Mouse (Mus musculus) adrenal gland, postnatal 14 days (tissue): ENCODE data around the gene Katnb1. TPM values are rescaled to one million over a fixed set of nuclear protein-coding genes. Genes with fewer than 3 reads are reported as not detected.

Experiments
- DNase-seq: peaks from one replicate; pipeline ENCODE4 v3.0.0; 2021; ENCODE audit warnings: mixed read lengths
- total RNA-seq: library from RNA; stranded (reverse); gene quantifications from 2 replicates; pipeline ENCODE4 v1.2.3, GENCODE M21; 2021

The Katnb1 gene
- total RNA-seq, 1 experiment from 2014 or later: 8.3 TPM

DNA sequence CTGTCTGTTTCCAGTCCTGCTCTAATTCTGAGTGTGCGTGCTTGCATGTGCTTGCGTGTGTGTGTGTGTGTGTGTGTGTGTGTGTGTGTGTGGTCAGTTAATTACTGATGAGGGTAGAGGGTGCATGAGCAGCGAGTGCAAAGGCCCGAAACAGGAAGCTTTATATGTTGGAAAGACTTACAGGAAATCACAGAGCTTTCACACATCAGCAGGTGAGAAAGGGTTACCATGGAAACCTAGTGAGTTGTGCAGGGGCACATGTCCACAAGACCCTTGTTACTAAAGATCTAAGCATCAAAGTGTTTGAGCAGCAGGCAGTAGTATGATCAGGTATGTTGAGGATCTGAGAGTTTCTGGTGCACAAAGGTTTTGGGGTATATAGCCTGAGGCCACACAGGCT, 3.3 kb downstream of the Katnb1 start:
- no peak for DNase-seq

DNA sequence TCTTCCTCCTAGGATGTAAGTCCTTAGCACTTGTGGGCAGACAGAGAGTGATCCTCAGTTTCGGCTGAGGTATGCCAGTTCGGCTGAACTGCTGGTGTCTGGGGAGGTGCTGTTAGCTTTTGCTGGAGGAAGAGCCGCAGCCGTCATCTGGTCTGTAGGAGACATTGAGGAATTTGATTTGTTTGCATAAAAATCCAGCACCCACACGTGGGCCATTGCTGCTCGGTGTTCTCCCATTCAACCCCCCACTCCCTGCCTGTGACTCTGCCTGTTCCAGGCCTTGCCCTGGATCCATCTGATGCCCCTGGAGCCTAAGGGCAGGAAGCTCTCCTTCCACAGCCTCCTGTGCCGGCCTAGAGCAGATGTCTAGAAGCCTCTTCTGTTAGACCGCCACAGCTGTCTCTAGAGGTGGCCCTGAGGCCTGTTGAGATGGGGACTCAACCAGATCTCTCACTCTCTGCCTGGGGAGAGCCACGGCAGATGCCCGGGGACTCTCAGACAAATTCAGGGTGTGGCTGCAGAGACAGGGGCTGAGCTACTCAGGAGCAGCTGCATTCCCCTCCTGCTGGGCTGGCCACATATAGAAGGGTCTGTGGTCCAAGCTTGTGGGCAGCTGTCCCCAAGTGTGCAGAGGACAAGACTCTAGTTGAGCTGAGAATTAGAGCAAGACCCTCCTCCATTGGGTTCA, 3.9 kb downstream of the Katnb1 start:
- no peak for DNase-seq

DNA sequence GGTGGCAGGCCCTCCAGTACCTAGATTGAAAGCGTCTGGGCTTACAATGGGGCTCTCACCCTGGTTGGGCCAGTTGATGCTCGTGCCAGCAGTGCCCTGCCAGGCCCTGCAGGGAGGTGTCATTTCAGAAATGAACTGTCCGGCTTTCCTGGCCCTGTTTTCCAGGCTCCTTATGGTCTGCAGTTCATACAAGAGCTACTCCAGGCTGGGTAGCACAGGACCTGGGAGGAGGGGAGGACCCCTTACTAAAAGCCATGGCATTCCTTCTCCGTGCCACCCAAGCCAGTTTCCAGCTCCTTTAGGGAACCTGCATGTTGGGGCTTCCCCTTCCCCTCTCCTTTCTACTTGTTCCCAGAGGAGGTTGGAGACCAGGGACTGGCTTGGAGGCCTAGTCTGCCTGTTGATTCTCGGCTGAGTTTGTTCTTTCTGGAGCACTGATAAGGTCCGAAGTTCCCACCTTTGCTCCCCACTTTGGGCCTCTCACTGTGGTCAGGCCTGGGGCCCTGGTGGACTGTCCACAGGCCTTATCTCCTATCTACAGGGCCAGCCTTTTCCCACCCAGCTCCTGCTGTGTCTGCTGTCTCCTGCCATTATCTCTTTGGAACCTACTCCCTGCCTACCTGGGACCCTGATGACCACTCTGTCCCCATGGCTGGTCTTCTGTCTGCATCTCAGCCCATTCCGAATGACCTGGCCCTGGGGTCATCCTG, 4.6 kb downstream of the Katnb1 start:
- no peak for DNase-seq

DNA sequence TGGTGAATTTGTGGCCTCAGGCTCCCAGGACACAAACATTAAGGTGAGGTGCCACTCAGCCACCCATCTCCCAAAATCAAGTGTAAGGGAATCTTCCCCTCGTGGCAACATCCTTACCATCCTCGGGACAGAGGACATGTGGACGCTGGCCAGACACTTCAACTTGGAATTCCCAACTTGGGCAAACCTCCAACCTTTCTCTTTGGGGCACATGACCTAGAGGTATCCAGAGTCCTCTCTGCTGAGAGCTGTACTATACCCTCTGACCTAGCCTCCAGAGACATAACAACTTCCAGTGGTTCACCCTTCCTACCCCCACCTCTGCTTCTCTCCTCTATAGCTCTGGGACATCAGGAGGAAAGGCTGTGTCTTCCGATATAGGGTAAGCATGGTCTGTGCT, 12.6 kb downstream of the Katnb1 start:
- no peak for DNase-seq

DNA sequence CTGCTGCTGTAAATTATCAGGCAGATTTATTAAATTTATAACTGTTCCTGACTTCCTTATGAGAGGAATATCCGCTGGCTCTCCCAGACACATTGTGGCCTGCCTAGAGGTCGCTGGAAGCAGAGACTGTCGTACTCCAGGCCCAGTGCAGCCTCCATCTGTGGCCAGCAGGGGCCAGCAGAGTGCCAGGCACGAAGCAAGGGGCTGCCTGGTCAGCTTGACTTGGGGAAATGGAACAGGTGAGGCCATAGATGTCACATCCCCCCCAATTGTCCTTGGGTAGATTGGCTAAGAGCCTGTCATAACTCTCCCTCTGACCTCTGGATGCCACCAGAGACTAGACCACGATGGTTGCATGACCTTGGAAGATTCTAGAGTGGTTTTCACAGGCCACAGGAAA, 18.0 kb downstream of the Katnb1 start:
- DNase-seq: peak; percentile 90

DNA sequence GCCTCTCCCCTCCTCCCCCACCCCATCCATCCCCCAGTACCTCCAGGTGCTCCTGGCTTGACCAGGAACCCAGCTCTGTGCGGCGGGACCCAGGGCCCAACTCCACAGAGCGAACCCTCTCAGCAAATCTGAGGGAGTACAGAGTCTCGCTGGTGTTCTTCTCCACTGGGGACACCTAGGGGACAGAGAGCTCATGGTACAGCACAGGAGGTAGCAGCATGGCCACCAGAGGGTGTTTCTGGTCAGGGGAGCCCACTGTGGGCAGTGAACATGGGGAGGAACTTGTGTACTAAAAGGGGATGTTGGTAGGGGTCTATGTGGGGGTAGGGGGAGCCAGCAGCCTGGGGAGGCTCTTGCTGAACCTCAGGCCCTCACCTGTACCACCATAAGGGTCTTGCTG, 21.0 kb downstream of the Katnb1 start:
- no peak for DNase-seq

DNA sequence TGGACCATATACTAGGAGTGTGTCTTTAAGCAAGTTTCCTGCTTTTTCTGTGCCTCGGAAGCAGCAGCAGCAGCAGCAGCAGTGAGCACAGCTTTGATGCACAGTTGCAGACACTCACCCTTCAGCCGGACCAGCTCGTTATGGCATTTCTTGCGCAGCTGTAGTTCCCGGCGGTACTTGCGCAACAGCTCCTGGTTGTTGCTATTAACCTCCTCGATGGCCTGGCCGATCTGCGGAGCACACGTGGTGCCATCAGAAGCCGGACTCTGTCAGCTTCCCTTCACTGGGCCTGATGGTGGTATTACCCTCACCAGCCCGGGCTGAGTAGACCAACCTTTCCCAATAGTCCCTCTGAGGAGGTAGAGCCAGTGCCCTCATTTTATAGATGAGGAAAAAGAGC, 26.3 kb downstream of the Katnb1 start:
- no peak for DNase-seq

DNA sequence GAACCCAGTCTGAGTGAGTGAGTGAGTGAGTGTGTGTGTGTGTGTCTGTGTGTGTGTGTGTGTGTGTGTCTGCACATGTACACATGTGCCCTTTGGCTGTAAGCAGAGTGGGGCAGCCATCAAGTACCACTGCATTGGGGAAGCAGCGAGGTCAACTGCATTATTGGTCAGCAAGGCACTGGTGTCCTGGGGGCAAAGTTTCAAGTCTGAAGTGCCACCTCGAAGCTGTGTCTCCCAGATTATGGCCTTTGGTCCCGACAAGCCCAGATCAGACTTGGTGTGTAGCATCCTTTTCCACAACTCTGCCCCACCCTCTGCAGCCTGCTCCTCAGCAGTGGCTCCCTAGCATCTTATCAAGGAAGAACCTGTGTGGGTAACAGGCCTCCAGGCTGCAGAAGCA, 31.6 kb downstream of the Katnb1 start:
- no peak for DNase-seq

DNA sequence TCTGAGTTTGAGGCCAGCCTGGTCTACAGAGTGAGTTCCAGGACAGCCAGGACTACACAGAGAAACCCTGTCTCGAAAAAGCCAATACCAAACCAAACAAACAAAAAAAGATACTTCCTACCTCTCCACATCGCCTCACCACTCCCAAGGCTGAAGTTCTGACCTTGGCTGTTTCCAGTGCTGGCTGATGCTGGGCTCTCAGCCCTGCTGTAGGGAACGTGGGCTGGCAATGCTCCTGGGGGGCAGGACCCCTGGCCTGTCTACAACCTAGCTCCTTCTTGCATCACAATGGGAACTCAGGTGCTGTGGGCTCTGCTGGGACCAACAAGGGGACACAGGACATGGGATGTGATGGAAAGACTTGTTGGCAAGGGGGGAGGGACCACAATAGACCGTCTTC, 32.1 kb downstream of the Katnb1 start:
- peak; percentile 56 for DNase-seq

DNA sequence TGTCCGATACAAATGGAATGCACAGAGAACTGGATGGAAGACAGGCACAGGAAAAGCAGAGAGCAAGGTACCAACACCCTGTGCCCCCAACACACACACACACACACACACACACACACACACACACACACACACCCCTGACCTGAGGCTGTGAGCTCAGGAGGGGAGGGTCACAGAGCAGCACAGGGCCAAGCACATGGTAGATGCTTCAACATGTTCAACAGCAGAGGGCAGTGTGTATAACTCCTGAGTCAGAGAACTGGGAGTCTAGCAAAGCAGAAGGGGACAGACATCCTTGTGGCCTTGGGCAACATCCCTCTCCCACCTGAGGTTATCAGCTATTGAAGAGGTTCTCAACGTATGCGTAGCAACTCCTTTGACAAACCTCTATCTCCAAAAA, 32.8 kb downstream of the Katnb1 start:
- DNase-seq: peak; percentile 52

DNA sequence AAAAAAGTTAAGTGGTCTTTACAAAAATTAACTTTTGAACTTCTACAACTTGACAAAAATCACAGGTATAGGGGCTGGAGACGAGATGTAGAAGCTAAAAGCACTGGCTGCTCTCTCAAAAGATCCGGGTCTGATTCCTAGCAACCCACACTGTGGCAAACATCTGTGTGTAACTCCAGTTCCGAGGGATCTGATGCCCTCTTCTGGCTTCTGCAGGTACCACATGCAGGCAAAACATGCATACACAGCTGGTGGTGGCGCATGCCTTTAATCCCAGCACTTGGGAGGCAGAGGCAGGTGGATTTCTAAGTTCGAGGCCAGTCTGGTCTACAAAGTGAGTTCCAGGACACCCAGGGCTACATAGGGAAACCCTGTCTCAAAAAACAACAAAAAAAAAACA, 42.5 kb downstream of the Katnb1 start:
- DNase-seq: no peak

DNA sequence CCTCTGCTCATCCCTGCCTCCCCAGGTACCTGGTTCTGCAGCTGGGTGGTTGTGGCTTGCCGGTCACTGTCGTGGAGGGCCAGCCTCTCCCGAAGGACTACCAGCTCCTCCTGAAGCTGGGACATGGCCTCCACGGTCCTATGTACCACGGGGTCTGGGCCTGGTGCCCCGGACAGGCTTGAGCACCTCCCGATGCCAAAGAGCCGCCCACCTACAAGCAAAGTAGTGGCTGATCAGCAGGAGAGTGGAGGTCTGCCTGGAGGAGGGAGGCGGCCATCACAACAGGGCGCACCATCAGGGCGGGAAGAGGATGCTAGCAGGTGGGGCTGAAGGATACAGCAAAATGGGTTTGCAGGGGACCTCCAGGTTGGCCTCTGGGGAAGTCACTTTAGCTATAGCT, 45.5 kb downstream of the Katnb1 start:
- DNase-seq: no peak

DNA sequence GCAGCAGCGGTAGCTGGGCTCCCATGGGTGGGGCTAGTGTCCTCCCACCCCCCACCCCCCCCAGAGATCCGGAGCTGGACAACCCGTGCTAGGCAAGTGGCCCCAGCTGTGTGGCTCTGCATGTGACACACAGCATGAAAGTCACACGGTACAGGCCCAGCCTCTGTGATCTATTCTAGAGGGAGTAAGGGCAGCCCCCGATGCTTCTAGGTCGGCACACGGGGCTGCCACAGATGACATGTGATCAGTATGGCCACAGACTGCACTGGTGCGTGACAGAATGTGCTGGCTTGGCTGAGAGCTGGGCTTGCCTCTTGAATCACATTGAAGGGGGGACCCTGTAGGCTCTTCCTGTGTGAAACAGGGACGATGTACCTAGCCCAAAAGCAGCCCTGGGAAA, 46.7 kb downstream of the Katnb1 start:
- DNase-seq: no peak

DNA sequence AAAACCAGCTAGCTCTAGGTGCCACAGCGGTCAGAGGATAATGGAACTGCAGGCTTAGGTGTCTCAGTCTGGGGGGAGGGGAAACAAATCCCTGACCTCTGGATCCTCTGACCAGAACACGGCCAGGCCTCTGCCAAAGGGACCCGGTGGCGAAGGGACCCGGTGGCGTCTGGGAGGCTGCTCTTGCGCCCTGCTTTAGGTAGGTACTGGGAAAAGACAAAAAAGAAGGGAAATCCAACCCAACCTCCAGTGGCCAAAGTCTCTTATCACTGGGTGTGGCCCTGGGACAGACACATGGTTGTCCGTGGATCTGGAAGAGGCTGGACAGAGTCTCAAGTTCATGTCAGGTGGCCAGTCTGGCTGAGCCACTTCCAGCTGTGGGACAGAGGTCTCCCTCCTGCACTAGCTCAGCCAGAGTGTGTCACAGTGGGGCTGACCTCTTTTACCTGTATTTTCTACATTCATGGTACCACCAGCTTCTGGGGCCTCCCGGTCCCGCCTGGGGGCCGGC, 47.8 kb downstream of the Katnb1 start:
- no peak for DNase-seq

DNA sequence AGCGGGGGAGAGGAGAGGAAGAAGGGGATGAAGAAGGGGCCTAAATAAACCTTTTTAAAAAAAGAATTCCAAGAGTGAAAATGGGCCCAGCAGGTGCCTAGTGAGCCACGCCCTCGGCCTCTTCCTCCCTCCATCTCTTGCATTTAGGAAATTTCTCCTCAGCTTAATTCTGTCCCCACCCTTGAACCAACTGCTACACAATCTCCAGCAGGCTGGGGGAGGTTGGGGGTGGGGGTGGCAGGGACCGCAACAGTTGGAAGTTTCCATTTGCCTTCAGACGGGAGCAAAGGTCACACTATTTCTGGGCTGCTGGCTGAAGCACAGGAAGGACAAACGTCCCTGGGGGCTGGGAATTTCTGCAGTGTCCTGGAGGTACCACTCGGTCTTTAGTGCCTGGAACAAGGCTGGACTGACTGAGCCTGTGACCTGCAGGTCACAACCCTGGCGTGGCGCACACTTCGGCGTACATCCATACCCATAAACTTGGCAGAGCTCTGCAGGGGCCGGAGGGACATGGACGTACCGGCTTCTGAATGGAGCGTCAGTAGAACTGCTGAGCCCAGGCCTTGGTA, 50.1 kb downstream of the Katnb1 start:
- peak; percentile 64 for DNase-seq

DNA sequence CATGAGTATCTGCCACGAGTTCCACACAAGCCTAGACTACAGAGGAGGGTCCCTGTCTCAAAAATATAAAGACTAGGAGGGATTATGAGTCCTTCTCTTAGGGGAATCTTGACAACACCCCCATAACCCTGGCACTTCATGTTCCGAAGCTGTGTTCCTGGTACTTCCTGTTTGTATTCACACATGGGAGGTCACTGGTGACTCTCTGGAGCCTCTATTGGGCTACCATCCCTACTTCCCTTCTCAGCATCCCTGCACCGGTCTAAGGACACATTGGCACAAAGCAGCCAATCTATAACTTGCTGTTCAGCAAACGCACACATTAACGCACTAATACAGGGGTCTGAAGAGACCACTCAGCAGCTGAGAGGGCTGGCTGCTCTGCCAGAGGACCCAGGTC, 51.0 kb downstream of the Katnb1 start:
- DNase-seq: no peak

DNA sequence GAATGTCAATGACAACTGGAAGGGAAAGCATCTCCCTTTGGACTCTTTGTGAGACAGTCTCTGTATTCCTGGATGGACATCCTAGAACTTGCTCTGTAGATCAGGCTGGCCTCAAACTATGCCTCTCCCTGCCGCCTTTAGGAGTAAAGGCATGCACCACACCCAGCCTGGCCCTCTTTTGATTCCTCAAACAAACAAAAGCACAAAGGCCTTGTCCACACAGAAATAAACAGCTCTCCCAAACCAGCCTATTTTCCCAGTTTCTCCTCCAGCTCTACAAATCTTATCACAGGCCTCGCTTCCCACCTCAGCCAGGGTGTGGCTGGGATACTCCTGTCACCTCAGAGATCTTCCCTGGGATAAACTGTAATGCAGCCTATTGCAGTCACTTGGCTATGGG, 53.2 kb downstream of the Katnb1 start:
- no peak for DNase-seq

DNA sequence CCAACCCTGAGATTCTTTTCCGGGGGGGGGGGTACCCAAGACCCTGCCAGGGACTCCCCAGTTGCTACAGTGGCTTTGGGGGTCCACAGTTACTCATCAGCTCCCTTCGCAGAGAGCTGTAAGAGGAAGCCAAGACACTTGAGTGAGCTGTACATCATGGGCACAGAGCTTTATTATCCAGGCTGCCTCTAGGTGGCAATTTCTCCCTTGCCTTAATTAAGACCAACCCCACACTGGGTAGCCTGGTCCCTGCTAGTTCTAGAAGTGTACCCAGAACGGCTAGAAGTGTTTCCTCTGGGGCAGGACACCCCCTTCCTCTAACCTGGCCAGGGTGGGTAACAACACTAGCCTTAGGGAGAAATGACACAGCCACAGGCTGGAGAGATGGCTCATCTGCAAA, 54.3 kb downstream of the Katnb1 start:
- no peak for DNase-seq

DNA sequence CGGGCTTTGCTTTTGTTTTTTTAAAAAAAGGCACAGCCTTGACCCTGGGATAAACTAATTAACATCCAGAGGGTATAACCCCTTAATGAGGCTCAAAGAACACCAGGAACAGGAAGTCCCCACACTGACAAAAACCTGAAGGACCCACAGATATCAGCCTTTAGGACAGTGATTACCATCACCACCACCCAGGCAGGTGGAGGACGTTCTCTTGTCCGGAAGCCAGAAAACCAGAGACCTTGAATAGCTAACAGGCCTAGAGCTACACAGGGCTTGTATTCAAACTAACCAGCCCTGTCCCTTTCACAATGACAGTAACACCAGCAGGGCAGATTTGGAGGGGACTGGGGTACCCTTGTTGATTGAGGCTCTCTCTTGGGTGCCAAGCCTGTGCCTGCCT, 55.2 kb downstream of the Katnb1 start:
- no peak for DNase-seq

DNA sequence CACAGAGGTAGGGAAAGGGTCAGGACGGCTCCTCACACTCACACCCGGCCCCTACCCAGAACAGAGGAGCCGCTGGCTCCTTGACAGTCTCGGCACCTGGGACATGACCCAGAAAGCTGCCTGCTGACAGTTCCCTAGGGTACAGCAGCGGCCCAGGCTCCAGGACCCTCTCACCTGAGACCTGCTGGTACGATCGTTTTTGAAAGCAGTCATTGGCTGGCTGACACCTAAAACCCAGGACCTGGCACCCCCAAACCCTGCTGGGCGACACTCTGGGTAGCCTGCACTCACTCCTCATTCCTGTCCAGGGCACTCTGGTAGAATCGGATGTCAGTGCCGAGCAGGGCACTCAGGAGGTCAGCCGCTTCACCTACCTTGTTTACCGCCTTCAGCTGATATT, 56.2 kb downstream of the Katnb1 start:
- no peak for DNase-seq

DNA sequence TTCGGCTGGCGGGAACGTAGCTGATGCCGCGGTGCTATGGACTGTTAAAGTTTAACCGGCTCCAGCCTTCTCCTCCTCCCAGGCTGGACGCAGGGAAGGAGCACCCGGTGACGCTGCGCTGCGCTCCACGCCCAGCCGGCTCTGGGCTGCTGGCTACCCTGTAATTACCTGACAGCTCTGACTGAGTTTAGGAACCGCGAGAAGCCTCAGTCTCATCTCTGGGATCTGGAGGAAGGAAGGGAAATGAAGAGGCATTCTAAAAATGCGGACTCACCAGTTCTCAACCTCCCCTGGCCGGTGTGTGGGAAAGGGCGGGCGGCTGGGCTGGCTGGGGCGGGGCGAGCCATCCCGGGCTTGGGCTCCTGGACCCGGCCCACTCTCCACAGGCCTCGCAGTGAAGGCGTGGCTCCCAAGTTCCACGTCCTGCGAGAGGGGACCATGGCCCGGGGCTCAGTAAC, 56.7 kb downstream of the Katnb1 start:
- DNase-seq: peak; percentile 56

DNA sequence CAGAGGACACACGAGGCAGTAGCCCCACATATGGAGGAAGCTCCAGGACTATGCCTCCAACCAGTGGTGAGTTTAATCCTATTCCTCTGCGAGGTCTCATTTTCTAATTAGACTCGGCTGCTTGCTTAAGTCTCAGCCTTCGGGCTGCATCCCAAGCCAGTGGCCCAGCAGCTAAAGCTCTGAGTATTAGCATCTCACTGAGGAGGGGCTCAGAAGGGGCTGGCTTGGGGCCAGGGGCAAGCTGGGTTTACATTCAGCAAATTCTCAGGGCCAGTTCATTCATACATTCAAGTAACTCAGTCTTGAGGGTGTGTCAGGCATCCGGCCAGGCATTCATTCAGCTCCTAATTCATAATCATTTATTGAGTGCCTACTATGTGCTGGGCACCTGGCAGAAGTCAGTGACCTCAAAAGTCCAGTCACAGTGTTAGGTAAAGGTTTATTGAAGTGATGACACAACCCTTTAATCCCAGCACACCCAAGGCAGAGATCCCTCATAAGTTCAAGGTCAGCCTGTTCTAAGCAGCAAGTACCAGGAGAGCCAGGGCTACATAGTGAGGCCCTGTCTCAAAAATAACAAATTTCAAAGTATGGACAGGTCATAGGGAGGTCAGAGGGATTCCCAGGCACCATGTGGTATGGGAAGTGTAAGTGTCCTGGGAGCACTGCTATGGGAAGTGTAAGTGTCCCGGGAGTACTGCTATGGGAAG, 57.5 kb downstream of the Katnb1 start:
- no peak for DNase-seq

DNA sequence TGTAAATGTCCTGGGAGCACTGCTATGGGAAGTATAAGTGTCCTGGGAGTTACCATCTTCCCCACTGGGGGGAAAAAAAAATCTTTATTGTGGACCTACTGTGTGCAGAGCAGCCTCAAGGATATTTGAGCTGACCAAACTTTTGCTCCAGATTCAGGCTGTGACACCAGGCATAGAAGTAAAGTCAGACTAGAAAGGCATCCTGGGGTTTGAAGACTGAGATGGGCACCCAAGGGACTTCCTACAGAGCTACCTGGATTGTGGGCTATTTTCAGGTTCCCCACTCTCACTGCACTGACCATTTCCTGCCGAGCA, 58.0 kb downstream of the Katnb1 start:
- no peak for DNase-seq
